Mouse (Mus musculus): ENCODE results near the gene Arhgap21. TPM values are rescaled to one million over a fixed set of nuclear protein-coding genes. Genes with fewer than 3 reads are reported as not detected.
"Not testable (repeated sequence)": the region's sequence is repeated elsewhere in the genome, so short reads cannot be mapped to it uniquely, and the experiment has no call there.

Arhgap21 gene
- polyA plus RNA-seq, 1 experiment = 14.5 TPM

DNA sequence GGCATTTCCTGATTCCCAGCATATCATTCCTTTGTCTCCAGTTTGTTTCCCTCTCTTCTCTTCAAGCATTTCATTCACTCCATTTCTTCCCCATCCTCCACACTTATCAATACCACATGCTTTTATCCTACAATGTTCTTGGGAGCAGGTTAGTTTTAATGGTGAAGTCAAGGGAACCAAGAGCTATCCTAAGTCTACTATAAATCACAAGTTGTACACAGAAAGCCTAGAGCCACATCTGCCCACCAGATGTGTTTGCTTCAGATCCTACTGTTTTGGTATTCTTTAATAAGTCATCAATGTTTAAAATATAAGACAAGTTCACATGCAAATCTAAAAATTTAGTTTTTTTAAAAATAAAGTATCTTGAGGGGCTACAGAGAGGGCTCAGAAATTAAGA lies 27.6 kb downstream of the Arhgap21 start:
- no peak for DNase-seq (ENCODE audit: low spot score)

DNA sequence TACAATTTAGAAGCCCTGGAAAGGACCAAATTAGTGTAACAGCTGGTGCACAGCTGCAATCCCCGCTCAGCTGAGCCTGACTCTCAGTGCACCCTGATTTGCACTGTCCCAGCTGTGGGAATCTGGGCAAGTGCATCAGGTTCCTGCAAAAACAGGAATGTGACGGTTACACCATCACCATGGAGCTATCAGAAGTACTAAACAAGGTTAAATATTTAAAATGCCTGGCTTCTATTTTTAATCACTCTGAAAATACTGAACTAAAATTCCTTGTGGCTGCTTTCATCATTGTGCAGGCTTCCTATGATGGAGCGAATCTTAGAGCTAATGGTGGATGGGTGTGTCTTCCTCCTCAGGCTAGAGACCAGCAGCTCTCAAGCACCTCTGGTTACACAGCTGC lies 29.3 kb downstream of the Arhgap21 start:
- DNase-seq (ENCODE audit: low spot score) = no peak

DNA sequence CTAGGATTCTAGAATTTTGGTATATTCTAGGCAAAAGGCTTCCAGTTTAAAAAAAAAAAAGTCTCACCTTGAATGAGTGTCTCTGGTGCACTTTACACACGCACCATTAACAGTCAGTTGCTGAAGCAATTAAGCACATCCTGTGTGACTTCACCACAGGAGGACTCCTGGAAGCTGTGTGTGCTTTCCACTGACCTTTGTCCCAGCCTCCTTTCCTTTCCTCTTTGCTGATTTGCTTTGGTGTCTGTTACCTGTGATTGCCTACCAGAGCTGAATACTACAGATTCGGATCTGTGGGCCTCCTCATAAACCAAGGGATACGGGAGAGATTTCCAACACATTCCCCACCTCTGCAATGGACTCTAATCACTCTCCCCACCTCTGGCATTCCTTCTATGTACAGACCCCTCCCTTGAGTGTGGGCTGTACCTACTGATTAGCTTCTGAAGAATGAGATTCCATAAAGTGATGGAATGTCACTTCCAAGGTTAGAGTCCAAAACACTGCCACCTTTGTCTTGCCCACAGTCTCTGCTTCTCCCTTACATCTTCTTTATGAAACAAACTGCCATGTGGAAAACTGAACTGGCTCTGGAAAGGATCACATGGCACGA lies 32.0 kb downstream of the Arhgap21 start:
- DNase-seq (ENCODE audit: low spot score) = no peak

DNA sequence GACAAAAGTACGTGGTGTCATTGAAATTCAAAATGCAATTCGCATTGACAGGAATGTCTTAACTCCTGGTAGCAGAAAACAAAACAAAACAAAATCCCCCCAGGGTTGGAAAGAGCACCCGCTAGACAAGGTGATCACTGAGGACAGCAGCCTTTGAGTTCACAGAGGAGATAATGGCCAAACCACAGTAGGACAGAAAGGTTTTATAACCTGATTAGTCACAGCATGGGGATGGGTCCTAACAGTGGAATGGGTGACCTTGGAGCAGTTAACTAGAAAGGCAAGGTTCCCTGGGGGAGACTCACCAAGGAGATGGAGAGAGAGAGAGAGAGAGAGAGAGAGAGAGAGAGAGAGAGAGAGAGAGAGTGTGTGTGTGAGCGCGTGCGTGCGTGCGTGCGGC lies 34.3 kb downstream of the Arhgap21 start:
- no peak for DNase-seq (ENCODE audit: low spot score)

DNA sequence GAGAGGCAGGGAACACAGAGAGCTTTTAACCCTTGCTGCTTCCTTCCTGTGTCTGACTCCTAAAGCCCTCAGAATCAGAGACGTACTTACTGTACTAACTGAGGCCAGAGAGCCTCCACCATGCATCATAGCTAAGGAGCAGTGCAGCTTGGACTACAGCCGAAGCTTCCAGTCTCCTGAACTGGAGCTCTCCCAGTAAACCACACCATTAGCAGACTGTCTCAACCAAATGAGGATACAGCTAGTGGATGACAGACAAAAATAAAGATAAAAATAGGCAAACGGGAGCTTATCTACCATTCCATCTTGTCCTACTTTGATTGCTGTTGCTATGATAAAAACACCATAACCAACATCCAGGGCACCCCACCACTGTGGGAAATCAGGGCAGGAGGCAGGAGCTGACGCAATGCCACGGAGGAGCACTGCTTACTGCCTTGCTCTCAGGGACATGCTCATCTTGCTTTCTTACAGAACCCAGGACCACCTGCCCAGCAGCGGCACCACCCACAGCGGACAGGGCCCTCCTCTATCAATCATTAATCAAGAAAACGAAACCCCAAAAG lies 35.9 kb downstream of the Arhgap21 start:
- no peak for DNase-seq (ENCODE audit: low spot score)

DNA sequence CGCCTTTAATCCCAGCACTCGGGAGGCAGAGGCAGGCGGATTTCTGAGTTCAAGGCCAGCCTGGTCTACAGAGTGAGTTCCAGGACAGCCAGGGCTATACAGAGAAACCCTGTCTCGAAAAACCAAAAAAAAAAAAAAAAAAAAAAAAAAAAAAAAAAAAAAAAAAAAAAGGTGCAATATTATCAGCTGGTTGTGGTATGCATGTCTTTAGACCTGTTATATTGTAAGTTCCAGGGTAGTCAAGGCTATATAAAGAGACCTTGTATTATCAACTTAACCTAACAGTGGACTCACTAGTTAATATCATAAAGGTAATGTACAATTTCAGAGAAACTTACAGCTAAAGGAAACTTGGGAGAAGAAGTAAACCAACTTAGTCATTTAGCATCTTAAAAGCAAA lies 36.9 kb downstream of the Arhgap21 start:
- DNase-seq (ENCODE audit: low spot score) = not testable (repeated sequence)

DNA sequence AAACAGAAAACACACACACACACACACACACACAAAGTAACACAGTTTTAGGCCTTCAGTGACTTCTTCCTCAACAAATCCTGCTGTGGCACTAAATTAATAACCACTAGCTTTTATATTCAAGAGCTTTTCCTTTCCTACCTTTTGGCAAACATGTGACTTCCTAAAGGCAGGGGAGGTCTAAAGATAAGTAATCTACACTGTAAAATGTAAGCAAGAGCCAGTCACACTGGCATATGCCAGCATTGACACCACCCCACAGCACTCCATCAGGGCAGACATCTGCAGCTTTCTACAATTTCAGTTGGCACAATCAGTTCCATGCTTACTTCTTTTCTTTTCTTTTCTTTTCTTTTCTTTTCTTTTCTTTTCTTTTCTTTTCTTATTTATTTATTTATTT lies 40.2 kb downstream of the Arhgap21 start:
- no peak for DNase-seq (ENCODE audit: low spot score)

DNA sequence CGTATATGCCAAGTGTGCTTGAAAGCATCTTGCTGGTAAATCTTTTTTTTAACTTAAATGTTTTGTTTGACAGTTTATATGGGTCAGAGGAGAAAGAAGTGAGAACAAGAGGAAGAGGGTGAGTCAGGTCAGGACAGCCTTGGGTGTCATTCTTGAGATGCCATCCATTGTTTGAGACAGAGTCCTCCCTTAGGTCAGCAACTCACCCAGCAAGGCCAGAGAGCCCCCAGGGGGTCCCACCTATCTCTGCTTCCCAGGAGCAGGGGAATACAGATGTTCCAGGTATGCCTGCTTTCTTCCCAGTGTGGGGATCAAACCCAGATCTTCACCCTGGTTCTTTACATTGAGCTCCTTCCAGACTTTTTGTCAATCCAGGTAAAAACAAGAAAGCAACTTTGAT lies 43.7 kb downstream of the Arhgap21 start:
- DNase-seq (ENCODE audit: low spot score) = no peak

DNA sequence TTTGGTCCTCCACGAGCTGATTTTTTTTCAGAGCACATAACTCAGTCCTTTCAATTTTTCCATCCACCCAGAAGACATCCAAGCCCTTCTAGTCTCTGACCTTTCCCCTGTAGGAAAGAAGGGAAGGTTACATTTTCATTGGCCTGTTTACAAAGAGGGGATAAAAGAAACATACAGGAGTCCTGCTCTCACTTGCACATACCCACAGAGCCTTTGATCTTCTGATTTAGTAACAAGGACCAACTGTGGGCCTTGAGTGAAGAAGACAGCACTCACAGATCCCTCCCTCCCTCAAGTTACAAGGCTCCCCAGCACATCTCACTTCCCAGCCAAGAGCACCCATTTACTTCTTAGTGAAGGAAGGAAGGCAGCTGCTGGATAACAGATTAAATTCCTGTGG lies 46.3 kb downstream of the Arhgap21 start:
- DNase-seq (ENCODE audit: low spot score) = no peak

DNA sequence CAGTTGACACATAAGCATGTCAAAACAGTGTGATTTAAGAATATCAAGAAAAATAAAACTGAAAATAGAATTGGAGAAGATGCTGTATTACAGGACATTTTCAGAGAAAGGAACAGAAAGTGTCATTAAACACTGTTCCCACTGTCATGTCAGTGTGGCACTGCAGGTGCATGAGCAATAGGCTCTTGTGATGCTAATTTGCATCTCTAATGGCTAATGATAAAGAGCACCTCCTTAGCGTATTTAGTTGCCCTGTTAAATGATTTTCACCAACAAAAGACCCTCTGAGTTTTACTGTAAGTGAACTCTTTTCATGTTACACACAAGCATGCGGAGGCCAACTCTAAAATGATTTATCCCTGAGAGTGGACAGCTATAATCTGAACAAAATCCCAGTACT lies 47.1 kb downstream of the Arhgap21 start:
- DNase-seq (ENCODE audit: low spot score) = no peak

DNA sequence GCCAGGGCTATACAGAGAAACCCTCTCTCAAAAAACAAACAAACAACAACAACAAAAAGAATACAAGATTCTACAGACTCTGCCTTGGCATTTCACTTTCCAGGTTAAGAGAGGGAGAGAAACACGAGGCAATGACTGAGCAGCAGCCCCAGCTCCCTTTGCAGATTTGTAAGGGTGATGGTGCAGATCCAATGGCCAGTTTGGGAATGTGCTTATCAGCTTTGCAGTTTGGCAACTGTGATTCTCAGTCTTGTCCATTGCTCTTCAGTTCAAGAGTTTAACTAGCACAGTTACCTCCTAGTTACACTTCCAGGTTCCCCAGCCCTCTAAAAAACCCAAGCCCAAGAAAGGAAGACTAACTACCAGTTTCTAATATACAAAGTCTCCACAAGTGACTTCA lies 47.7 kb downstream of the Arhgap21 start:
- DNase-seq (ENCODE audit: low spot score) = no peak

DNA sequence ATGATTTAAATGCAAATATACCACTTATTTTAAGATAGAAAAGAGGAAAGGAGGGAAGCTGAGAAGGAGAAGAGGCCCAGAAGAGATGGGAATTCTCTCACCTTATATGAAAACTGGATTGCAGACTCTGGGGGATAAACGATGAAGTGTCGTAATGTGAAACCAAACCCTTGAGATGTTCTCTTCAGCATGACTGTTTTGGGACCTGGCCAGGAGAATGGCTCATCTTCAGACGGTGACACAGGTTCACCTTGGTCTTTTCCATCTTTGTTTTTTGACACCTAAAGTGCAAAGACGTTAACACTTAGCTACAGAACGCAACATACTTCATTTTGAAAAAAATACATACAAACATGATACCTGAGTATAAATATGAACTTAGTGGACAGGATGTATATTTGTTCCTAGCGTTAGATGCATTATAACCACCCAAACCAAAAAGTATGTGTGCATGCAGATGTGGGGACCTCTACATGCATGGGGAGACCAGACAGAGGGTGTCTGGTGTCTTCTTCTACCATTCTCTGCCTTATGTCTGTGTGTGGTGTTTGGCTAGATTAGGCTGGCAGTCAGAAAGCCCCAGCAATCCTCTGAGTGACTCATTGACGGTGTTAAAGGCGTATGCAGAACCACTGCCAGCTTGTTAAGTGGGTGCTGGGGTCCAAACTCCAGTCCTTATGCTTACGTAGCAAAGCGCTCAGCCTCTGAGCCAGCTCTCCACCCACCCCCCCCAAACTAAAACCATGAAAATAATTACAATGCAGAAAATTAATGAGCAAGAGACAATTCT lies 54.0 kb downstream of the Arhgap21 start:
- no peak for DNase-seq (ENCODE audit: low spot score)

DNA sequence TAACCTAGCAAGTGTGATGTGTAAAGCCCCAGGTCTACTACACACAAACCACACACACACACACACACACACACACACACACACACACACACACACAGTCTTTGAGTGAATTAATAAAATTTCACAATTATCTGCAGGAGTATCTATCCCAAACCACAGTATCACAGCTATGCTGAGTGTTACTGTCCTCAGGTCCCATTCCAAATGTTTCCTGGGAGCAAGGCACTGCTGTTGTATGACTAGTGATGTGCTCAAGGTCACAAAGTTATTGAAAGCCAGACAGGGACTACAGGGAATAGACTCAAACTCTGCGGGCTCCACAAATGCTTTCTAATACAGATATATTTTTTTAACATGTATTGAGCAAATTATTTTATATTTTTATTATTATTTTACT lies 55.7 kb downstream of the Arhgap21 start:
- DNase-seq (ENCODE audit: low spot score) = no peak

DNA sequence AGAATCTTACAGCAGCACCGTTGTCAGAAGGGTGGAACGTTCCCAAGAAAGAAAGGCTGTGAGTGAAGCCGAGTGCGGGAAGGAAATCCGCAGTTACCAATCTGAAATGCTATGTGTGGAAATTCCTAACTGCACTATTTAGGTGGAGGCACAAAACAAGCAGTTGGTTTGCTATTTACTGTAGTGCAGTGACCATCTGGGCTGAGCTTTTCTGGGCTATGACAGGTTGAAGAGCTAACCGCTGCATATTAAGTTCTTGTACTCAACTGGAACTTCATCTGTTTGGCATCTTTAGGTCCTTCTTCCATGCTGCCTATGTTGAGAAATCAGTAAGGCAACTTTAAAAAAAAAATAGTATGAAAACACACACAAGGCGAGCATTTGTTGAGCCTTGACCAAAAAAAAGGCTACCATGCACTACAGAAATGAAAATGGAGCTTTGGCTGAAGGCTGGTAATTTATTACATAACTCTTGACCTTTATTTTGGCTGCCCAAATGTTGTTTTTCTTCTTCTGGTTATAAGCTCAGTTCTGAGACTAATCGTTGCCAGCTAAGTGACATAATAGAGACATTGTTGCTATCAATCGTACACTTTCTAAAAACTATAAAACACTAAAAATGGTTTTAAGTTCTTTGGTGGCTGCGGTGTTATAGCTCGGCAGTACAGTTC lies 56.2 kb downstream of the Arhgap21 start:
- DNase-seq (ENCODE audit: low spot score) = no peak

DNA sequence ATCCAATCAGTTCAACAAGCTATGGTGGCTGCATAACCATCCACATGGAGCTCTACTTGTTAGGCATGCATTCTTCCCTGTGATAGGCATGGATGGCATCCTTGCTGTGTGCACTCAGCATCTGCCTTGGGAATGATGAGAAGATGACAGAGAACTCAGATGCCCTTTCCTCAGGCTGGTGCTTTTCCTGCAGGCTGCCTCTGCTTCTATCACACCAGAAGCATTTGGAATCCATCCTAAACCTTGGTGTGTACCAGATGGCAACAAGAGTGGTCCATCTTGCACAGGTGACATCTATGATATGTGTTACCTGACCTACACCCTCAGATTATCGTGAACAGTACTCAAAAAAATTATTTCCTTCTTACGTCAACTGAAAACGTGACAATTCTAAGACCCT lies 58.2 kb downstream of the Arhgap21 start:
- DNase-seq (ENCODE audit: low spot score) = no peak

DNA sequence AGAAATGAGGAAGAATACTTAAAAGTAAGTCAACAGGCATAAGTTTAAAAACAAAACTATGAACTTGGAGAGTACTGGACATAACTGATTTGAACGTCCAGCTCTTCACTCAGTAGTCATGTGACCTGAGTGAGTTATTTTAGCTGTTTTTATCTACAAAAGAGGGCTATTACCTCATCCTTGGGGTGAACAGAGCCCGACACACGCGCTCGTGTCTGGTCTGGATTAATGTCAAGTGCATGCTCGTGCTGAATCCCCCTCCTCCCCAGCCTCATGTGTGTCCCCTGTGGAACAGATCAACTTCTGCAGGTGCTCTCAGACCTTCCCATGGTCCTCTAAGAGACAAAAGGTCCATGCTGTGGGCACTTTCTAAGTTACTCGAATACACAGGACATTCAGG lies 59.3 kb downstream of the Arhgap21 start:
- DNase-seq (ENCODE audit: low spot score) = no peak

DNA sequence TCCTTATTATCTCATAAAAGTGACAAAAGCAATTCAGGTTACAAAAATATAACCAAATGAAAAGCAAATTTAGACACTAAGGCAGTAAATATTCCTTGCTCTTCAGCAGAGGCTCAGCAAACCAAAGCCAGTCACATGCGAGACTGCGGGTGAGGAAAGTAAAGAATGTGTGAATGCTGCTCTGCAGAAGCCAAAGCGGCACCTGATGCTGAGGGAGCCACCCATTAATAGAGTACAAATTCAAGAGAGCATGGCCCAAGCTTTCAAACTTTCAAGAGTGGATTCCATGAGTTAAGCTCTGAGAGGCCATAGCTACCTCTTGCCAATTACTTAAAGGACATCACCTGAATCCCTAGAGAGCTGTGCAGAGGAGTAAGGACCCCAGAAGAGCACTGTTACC lies 61.4 kb downstream of the Arhgap21 start:
- no peak for DNase-seq (ENCODE audit: low spot score)

DNA sequence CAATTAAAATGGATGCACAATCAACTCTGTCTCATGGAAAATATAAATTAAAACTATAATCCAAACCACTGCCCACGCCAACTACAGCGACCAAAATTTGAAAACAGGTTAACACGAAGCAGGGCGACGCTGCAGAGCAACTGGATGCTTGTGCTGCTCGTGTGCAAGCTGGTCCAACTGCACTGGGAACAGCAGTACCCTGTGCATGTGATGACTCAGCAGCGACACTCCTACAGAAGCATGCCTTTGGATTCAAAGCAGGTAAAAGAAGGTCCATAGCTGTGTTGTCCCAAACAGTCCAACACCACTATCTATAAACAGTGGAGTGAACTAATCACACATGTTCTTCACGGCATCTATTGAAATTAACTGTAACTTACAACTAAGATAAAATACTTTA lies 63.3 kb downstream of the Arhgap21 start:
- DNase-seq (ENCODE audit: low spot score) = no peak

DNA sequence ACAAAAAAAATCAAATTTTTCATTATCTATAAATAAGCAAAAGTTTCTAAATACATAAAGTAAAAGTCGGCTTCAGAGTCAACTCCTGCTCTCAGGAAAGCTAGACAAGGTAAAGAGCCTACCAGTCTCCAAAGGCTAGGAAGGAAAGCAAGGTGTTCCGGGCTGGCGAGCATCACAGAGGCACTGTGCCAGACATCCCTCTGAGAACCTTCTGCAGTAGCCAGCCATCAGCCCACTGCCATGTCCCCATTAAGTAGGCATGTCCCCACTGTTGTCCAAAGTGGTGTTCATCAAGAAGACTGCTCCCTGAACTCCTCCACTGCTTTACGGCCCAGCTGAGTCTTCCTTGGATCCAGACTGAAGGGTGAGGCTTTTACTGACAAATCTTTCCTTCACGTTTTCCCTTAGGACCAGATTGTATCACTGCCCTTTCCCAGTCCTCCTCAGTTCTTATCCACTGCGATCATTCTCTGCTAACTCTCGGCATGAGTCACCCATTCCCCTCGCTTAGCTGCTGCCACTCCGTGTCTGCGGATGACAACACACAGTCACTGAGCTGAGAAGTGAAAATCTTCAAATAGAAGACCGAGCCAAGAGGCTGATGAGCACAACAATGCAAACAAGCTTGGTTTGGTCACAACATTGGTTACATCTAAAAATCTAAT lies 65.6 kb downstream of the Arhgap21 start:
- no peak for DNase-seq (ENCODE audit: low spot score)

DNA sequence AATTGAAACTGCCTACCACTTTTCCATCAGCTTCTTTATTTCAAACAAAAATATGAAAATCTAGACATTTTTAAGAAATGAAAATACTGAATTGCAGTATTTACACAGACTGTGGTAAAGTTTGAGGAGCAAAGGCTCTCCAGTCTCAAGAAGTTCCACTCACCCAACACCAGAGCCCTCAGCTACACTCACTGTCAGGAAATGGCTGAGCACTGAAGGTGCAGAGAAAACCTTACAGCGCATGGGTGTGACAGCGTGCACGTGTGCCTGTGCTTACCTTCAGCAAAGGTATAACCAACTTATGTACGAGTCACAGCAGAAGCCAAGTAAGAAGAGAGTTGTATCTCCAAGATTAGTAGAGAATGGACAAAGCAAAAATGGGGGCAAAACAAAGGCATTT lies 66.8 kb downstream of the Arhgap21 start:
- DNase-seq (ENCODE audit: low spot score) = no peak

DNA sequence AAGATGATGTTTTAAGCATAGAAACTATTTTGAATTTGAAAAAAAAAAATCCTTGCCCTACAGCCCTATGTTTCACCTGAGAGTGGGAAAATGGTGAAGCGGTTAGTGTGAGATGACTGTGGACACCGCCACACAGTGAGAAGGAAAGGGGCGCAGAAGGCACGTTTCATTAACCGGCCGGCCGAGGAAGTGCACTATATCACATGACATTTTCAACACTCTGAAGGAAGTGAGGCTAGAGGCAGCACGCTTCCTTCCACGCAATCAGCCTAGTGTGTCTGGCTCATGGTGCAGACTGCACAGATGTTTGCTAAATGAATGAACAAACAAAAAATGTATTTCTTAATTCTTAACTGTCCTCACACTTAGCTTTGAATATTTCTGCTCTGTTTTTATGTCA lies 69.4 kb downstream of the Arhgap21 start:
- no peak for DNase-seq (ENCODE audit: low spot score)

DNA sequence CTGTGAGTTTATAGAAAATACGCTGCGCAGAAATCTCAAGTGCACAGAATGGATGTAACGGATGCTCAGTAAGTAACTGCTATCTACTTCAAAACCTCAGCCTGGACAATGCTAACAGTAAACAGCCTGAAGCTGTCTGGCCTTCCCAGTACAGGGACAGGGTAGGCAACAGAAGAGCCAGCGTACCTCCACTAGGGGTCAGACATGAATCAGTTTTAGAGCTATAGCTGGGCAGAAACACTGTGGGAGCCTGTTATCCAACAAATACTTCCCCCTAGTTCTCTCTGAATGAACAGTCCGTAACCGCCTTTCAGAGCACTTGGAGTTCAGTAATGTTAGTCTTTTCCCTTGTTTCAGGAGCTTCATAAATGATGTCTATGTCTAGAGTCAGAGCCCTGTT lies 70.0 kb downstream of the Arhgap21 start:
- no peak for DNase-seq (ENCODE audit: low spot score)

Measured in urinary bladder, adult 2 months (tissue).